Mouse (Mus musculus): ENCODE measurements around the gene Msl2.

Gene Msl2

GRCm38 (mm10) chr9:101075091-101075581 lies 1.2 kb downstream of the Msl2 start:
- peak in 1 of 2 experiments; percentile 34 for DNase-seq

- peak; percentile 19 to 21 for DNase-seq
Measured at GRCm38 (mm10) chr9:101075694-101076093, 1.8 kb downstream of the Msl2 start.

GRCm38 (mm10) chr9:101076095-101076875 lies 2.4 kb downstream of the Msl2 start:
- DNase-seq = peak in 1 of 2 experiments; percentile 19

GRCm38 (mm10) chr9:101077486-101077885 lies 3.6 kb downstream of the Msl2 start:
- DNase-seq = no peak

GRCm38 (mm10) chr9:101078579-101078978 lies 4.7 kb downstream of the Msl2 start:
- peak; percentile 13 to 21 for DNase-seq

- peak in 1 of 2 experiments; percentile 18 for DNase-seq
Measured at GRCm38 (mm10) chr9:101080046-101080685, 6.3 kb downstream of the Msl2 start.

GRCm38 (mm10) chr9:101083728-101084127 lies 9.8 kb downstream of the Msl2 start:
- no peak for DNase-seq

GRCm38 (mm10) chr9:101095425-101095824 lies 21.5 kb downstream of the Msl2 start:
- no peak for DNase-seq

GRCm38 (mm10) chr9:101096461-101096860 lies 22.6 kb downstream of the Msl2 start:
- DNase-seq = no peak

GRCm38 (mm10) chr9:101097542-101097941 lies 23.6 kb downstream of the Msl2 start:
- DNase-seq = no peak

GRCm38 (mm10) chr9:101099445-101099844 lies 25.5 kb downstream of the Msl2 start:
- DNase-seq = no peak

GRCm38 (mm10) chr9:101100163-101100562 lies 26.3 kb downstream of the Msl2 start:
- no peak for DNase-seq

- peak in 1 of 2 experiments; percentile 16 for DNase-seq
Measured at GRCm38 (mm10) chr9:101101547-101101946, 27.6 kb downstream of the Msl2 start.

GRCm38 (mm10) chr9:101102288-101102687 lies 28.4 kb downstream of the Msl2 start:
- DNase-seq = no peak

- no peak for DNase-seq
Measured at GRCm38 (mm10) chr9:101104931-101105330, 31.0 kb downstream of the Msl2 start.

- DNase-seq = no peak
Measured at GRCm38 (mm10) chr9:101105735-101106134, 31.8 kb downstream of the Msl2 start.

GRCm38 (mm10) chr9:101107386-101107785 lies 33.5 kb downstream of the Msl2 start:
- peak; percentile 52 to 66 for DNase-seq

- peak in 1 of 2 experiments; percentile 27 for DNase-seq
Measured at GRCm38 (mm10) chr9:101110013-101110412, 36.1 kb downstream of the Msl2 start.

GRCm38 (mm10) chr9:101113317-101113716 lies 39.4 kb downstream of the Msl2 start:
- no peak for DNase-seq

GRCm38 (mm10) chr9:101114182-101114884 lies 40.4 kb downstream of the Msl2 start:
- DNase-seq = no peak

GRCm38 (mm10) chr9:101143635-101144034 lies 69.7 kb downstream of the Msl2 start:
- DNase-seq = no peak

GRCm38 (mm10) chr9:101152872-101153271 lies 79.0 kb downstream of the Msl2 start:
- no peak for DNase-seq

Measured in cerebellum, postnatal 25 days (tissue).